In the genomic region with DNA sequence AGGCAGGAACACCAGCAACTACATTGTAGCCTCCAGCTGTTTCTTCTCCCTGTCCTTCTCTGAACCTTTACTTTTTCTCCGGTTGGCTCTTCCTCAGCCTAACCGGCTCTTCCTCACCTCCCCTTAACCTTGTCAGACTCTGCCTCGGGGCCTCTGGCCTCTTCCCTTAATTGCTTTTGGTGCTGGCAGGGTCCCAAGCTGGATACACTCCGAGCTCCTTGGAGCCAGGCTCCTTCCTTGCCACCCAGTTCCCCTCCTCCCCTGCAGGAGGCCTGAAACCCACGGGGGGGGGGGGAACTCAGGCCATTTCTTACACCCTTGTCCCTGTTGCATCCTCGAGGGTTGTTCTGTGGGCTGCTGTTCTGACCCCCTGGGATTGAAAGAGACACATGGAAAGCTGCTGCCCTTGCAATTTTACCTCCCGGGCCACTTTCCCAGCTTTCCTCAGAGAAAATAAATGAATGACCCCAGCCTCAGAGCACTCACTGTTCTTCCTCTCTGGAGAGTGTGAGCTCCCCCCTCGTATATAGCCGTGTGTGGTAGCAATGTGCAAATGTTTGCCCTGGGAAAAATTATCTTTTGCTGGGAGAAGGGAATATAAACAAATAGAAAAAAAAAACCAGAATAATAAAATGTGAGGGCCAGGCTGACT, we compare ENCODE assay signal across 10 mouse cellular contexts. TPM values are rescaled to one million over a fixed set of nuclear protein-coding genes. Genes with fewer than 3 reads are reported as not detected.
A peak's percentile ranks its signal among the peaks of the same experiment; 100 is the strongest.
DNase-seq lines count a peak whose midpoint lies in the region; ATAC-seq and TF ChIP-seq lines count a peak whose summit lies in the region.
"Had no signal": no experiment of that assay in that cellular context is flagged by ENCODE, and none has a peak within 500 bp of the region (broad histone marks: within the 10 kb centered on the region; RNA-seq: fewer than 3 reads in every experiment).

No protein-coding gene starts in this region.

- WGBS in heart, embryonic 14.5 days, result 4% methylated on average over 9 of the region's 9 CpGs
- WGBS in intestine, embryonic 14.5 days, result 2% methylated on average over 9 of the region's 9 CpGs
- WGBS in midbrain, embryonic 14.5 days, result under 1% methylated on average over 9 of the region's 9 CpGs

- peaks cover 0 to 21% of the 10 kb centered on the region in 2 experiments; a peak in 3 of 4 replicates for H3K4me1 ChIP-seq in heart, embryonic 14.5 days (ENCODE audit: control insufficient read depth in 2 of 2, insufficient read depth in 2 of 2, low read length in 2 of 2)
- peaks cover 15% of the 10 kb centered on the region for H3K4me1 ChIP-seq in intestine, embryonic 14.5 days (replicated peaks; ENCODE audit: control insufficient read depth, insufficient read depth, low read length)
- H3K4me1 ChIP-seq in midbrain, embryonic 14.5 days (ENCODE audit: control insufficient read depth, insufficient read depth, low read length), result peaks cover 59% of the 10 kb centered on the region

- peak overlapping the region; percentile 97; the same call in 1 of the 2 replicates for H3K4me2 ChIP-seq in heart, embryonic 14.5 days (ENCODE audit: low read length)
- peak overlapping the region; percentile 94 for H3K4me2 ChIP-seq in intestine, embryonic 14.5 days (ENCODE audit: low read length)
- peak overlapping the region; percentile 73 for H3K4me2 ChIP-seq in midbrain, embryonic 14.5 days (ENCODE audit: low read length)

- DNase-seq in heart, postnatal 4 days, result no peak
- peak; percentile 70 for DNase-seq in brain, embryonic 14.5 days (ENCODE audit: low read depth)
- peak; percentile 59 for DNase-seq in intestine, embryonic 14.5 days (ENCODE audit: low spot score)
- peak; percentile 62 for DNase-seq in midbrain, embryonic 14.5 days
- no peak for DNase-seq in spleen, adult 18-20 months
- DNase-seq in left cerebral cortex, adult 18-20 months (ENCODE audit: low spot score in 2 of 2), result no peak
- DNase-seq: heart, adult 11 months had no signal

- H3K36me3 ChIP-seq in heart, embryonic 14.5 days (ENCODE audit: control insufficient read depth, insufficient read depth, low read length), result no peaks in the 10 kb centered on the region
- H3K36me3 ChIP-seq in intestine, embryonic 14.5 days (ENCODE audit: control insufficient read depth, insufficient read depth, low read length), result no peaks in the 10 kb centered on the region
- H3K36me3 ChIP-seq in midbrain, embryonic 14.5 days (ENCODE audit: control insufficient read depth, insufficient read depth, low read length), result no peaks in the 10 kb centered on the region

- H3K4me3 ChIP-seq in heart, embryonic 14.5 days (ENCODE audit: control insufficient read depth in 1 of 2, insufficient read depth in 1 of 2, low read depth in 1 of 2, low read length in 2 of 2), result peak overlapping the region in 1 of 2 experiments; percentile 54; a peak in 2 of 4 replicates
- H3K4me3 ChIP-seq in intestine, embryonic 14.5 days (ENCODE audit: low read depth, low read length), result peak overlapping the region; percentile 65
- H3K4me3 ChIP-seq in midbrain, embryonic 14.5 days (replicated peaks; ENCODE audit: low read depth, low read length), result peak overlapping the region; percentile 80
- H3K4me3 ChIP-seq: myocyte had no signal

- H3K9ac ChIP-seq in heart, embryonic 14.5 days (ENCODE audit: low read length), result no peak overlapping the region
- H3K9ac ChIP-seq in intestine, embryonic 14.5 days (ENCODE audit: low read length), result no peak overlapping the region
- H3K9ac ChIP-seq in midbrain, embryonic 14.5 days (replicated peaks; ENCODE audit: low read length), result peak overlapping the region; percentile 95

- H3K27me3 ChIP-seq in heart, embryonic 14.5 days (ENCODE audit: control insufficient read depth, insufficient read depth, low read length), result peaks cover 95% of the 10 kb centered on the region
- peaks cover 57% of the 10 kb centered on the region for H3K27me3 ChIP-seq in intestine, embryonic 14.5 days (replicated peaks; ENCODE audit: control insufficient read depth, insufficient read depth, low read length)
- no peaks in the 10 kb centered on the region; the same call in 1 of the 2 replicates for H3K27me3 ChIP-seq in midbrain, embryonic 14.5 days (ENCODE audit: control insufficient read depth, insufficient read depth, low read length)

- H3K9me3 ChIP-seq in heart, embryonic 14.5 days (ENCODE audit: control insufficient read depth, low read length), result no peaks in the 10 kb centered on the region
- H3K9me3 ChIP-seq in intestine, embryonic 14.5 days (ENCODE audit: control insufficient read depth, low read length), result no peaks in the 10 kb centered on the region
- no peaks in the 10 kb centered on the region for H3K9me3 ChIP-seq in midbrain, embryonic 14.5 days (ENCODE audit: control insufficient read depth, low read length)

- ATAC-seq in heart, embryonic 14.5 days (ENCODE audit: insufficient number of reproducible peaks, insufficient read depth, low FRiP score, low read depth), result no peak
- no peak for ATAC-seq in intestine, embryonic 14.5 days (replicated peaks; ENCODE audit: low FRiP score, low TSS enrichment, low read depth)
- no peak for ATAC-seq in midbrain, embryonic 14.5 days (ENCODE audit: low FRiP score, low TSS enrichment)
- ATAC-seq in erythroid progenitor cell, adult 5-6 weeks (replicated peaks; ENCODE audit: low FRiP score, poor library complexity, severe bottlenecking), result no peak

- no peak overlapping the region for H3K27ac ChIP-seq in heart, embryonic 14.5 days (replicated peaks in 1 of 2; ENCODE audit: control insufficient read depth in 1 of 2, insufficient read depth in 1 of 2, low read depth in 2 of 2, low read length in 2 of 2)
- peak overlapping the region; percentile 36; the same call in 1 of the 2 replicates for H3K27ac ChIP-seq in intestine, embryonic 14.5 days (ENCODE audit: low read depth)
- peak overlapping the region; percentile 98 for H3K27ac ChIP-seq in midbrain, embryonic 14.5 days (replicated peaks; ENCODE audit: low read depth, low read length)

- no peak for TF ChIP-seq POLR2A in brain, embryonic 14.5 days (IDR thresholded peaks at IDR 0.05; ENCODE audit: borderline replicate concordance, extremely low read depth, insufficient read depth, insufficient read length, poor library complexity, severe bottlenecking)

- no peak for TF ChIP-seq CTCF in brain, embryonic 14.5 days (IDR thresholded peaks at IDR 0.05; ENCODE audit: borderline replicate concordance, extremely low read depth, insufficient read depth, insufficient read length)

RNA-seq across cellular contexts. Expression of a gene that starts 1.2 kb away (rescaled TPM):
- polyA plus RNA-seq in heart, embryonic 14.5 days (2014; fragmentation: Nextera tagmentation; extraction: Ambion mirVana), result 0.54 and 0.71 TPM in 2 replicates
- total RNA-seq in heart, postnatal 4 days (2021), result under 1 TPM; 0.41 to 0.64 TPM
- 117 and 152 TPM in 2 replicates for polyA plus RNA-seq in brain, embryonic 14.5 days (2012; rRNA removed)
- polyA plus RNA-seq in intestine, embryonic 14.5 days (2014; fragmentation: Nextera tagmentation; extraction: Ambion mirVana), result 7.7 and 9.5 TPM in 2 replicates
- 66.4 and 80.5 TPM in 2 replicates for polyA plus RNA-seq in midbrain, embryonic 14.5 days (2014; fragmentation: Nextera tagmentation; extraction: Ambion mirVana)
- not detected in 2 replicates for total RNA-seq in erythroid progenitor cell, adult 5-6 weeks (2015; ENCODE audit: low replicate concordance)
- 0.64 TPM in 1 of 2 replicates, not detected in the other for total RNA-seq in erythroid progenitor cell, adult 5-6 weeks (2017; ENCODE audit: low replicate concordance)
- total RNA-seq in left cerebral cortex, adult 18-20 months (2021), result 10 to 100 TPM; 26.6 to 29.1 TPM

Comparison
In these comparisons a context has a peak if more than half of its experiments do, and no peak if none do; other contexts are left out.
1. H3K27ac ChIP-seq: peak in intestine, embryonic 14.5 days (single experiment) and midbrain, embryonic 14.5 days (single experiment); none in heart, embryonic 14.5 days (0 of 2).
2. DNase-seq: peak in brain, embryonic 14.5 days (single experiment), intestine, embryonic 14.5 days (single experiment) and midbrain, embryonic 14.5 days (single experiment); none in heart, postnatal 4 days (single experiment), spleen, adult 18-20 months (0 of 2) and left cerebral cortex, adult 18-20 months (0 of 2).
3. Peak in every context shown above with its lines, with median percentiles within 50 percentile points of each other: H3K4me2 ChIP-seq.